Mouse (Mus musculus) midbrain, embryonic 16.5 days (tissue): ENCODE measurements around the gene Nsg2. TPM values are rescaled to one million over a fixed set of nuclear protein-coding genes. Genes with fewer than 3 reads are reported as not detected.

Source experiments
- ATAC-seq: fragments of 200-750 bp; cut with Nextera tagmentation; 2 replicates; pipeline ENCODE4 v1.8.0; 2017; ENCODE audit warnings: moderate TSS enrichment
- H3K27ac ChIP-seq: fragments of 300-500 bp; sonication (generic); 2 replicates; pipeline ENCODE4 v1.5.1; 2014; ENCODE audit warnings: mild to moderate bottlenecking, low read length, mixed read lengths
- H3K27me3 ChIP-seq: fragments of 300-500 bp; sonication (generic); 2 replicates; pipeline ENCODE4 v1.6.1; 2014; ENCODE audit warnings: low read depth, low read length, mixed read lengths; ENCODE audit not compliant: control insufficient read depth, insufficient read depth
- H3K36me3 ChIP-seq: fragments of 300-500 bp; sonication (generic); 2 replicates; pipeline ENCODE4 v1.6.1; 2014; ENCODE audit warnings: mild to moderate bottlenecking, low read length, moderate library complexity, mixed read lengths; ENCODE audit not compliant: control insufficient read depth, insufficient read depth
- H3K4me1 ChIP-seq: fragments of 300-500 bp; sonication (generic); 2 replicates; pipeline ENCODE4 v1.6.1; 2014; ENCODE audit warnings: mild to moderate bottlenecking, low read length, mixed read lengths; ENCODE audit not compliant: control insufficient read depth, insufficient read depth
- H3K4me2 ChIP-seq: fragments of 300-500 bp; sonication (generic); 2 replicates; pipeline ENCODE4 v1.6.1; 2014; ENCODE audit warnings: mild to moderate bottlenecking, low read length, mixed read lengths
- H3K4me3 ChIP-seq: fragments of 300-500 bp; sonication (generic); 2 replicates; pipeline ENCODE4 v1.5.1; 2014; ENCODE audit warnings: low read depth, mild to moderate bottlenecking, low read length, moderate library complexity, mixed read lengths
- H3K9ac ChIP-seq: fragments of 300-500 bp; sonication (generic); 2 replicates; pipeline ENCODE4 v1.6.1; 2014; ENCODE audit warnings: low read depth, low read length, mixed read lengths
- H3K9me3 ChIP-seq: fragments of 300-500 bp; sonication (generic); replicated peaks from 2 replicates; pipeline ENCODE4 v1.6.1; 2014; ENCODE audit warnings: mild to moderate bottlenecking, low read length, mixed read lengths; ENCODE audit not compliant: control insufficient read depth, poor library complexity, severe bottlenecking
- WGBS: fragments of 180-500 bp; shearing (Covaris S2); extraction: QIAGEN DNeasy Blood & Tissue Kit; methylation state at CpG from one replicate; pipeline ENCODE4 v1.1.7; 2014; 5-methylcytosine and 5-hydroxymethylcytosine counted together
- polyA plus RNA-seq: library from polyadenylated mRNA; unstranded; fragments of >200 nt; fragmentation: Nextera tagmentation; extraction: Ambion mirVana; gene quantifications from 2 replicates; pipeline ENCODE4 v1.2.1, GENCODE M21; 2015

Gene Nsg2
- polyA plus RNA-seq, 1 experiment from 2014 or later, result 757 TPM

DNA sequence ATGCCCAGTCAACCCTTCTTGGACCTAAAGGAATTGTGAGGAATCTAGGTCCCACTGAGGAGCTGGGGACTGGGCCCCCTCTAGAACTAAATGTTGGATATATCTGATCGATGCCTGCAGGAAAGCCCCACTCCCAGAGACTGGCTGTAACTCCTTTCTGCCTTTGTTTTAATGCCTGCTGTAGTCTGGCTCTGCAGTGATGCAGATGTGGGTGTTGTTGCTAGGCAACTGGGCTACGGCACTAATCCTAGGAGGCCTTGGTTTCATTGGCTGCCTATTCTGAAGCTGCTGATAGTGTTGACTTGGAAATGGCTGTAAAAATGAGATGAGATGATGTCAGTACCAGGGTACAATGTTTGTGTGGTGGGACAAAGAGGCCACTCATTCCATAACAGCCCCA is 87.1 kb downstream of the Nsg2 start:
- Histone ChIP-seq H3K4me3 (no peak overlapping the region), H3K9me3 (no peaks in the 10 kb centered on the region), H3K4me2 (peak overlapping the region; percentile 5; the same call in 1 of the 2 replicates), H3K9ac (peak overlapping the region; percentile 22; the same call in 1 of the 2 replicates), H3K36me3 (no peaks in the 10 kb centered on the region), H3K27ac (peak overlapping the region; percentile 95), H3K27me3 (no peaks in the 10 kb centered on the region), H3K4me1 (peaks cover 29% of the 10 kb centered on the region)
- peak; percentile 97 for ATAC-seq
- WGBS, result 2% methylated on average over 2 of the region's 2 CpGs

DNA sequence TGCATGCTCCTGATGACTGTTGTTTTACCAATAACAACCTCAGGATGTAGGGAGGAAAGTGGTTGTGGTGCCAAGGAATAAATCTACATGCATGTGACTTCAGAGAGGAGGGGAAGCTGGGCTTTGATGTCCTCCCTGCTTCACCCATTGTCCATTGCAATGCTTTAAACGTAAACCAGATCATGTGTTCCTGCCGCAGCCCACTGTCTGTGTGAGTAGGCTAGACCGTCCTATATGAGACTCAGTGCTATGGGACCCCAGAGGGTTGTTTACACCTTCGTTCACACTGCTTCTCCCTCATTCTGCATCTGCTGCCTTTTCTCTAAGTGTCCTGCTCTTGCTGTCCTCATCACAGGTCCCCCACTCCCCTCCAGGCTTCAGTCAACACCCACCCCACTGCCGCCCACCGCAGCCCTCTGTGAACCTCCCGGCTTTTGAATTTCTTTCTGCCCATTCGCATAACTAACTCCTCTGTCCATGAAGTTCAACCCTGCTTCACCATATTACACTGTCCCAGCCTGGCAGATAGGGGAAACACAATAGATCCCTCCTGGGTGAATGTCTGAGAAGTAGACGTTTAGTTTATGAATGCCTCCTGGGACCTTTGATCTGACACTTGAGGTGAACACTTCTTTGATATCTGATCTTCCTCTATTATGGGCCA is 87.6 kb downstream of the Nsg2 start:
- no peaks in the 10 kb centered on the region for H3K27me3 ChIP-seq
- peak overlapping the region; percentile 4; the same call in 1 of the 2 replicates for H3K4me2 ChIP-seq
- 44% methylated on average over 9 of the region's 9 CpGs for WGBS
- peaks cover 29% of the 10 kb centered on the region for H3K4me1 ChIP-seq
- H3K9ac ChIP-seq, result 0 out of 2 replicates have a peak overlapping the region, but pooled peaks have one; percentile 13
- peak; percentile 74 for ATAC-seq
- no peak overlapping the region for H3K4me3 ChIP-seq
- H3K36me3 ChIP-seq, result no peaks in the 10 kb centered on the region
- no peaks in the 10 kb centered on the region for H3K9me3 ChIP-seq
- peak overlapping the region; percentile 95 for H3K27ac ChIP-seq

DNA sequence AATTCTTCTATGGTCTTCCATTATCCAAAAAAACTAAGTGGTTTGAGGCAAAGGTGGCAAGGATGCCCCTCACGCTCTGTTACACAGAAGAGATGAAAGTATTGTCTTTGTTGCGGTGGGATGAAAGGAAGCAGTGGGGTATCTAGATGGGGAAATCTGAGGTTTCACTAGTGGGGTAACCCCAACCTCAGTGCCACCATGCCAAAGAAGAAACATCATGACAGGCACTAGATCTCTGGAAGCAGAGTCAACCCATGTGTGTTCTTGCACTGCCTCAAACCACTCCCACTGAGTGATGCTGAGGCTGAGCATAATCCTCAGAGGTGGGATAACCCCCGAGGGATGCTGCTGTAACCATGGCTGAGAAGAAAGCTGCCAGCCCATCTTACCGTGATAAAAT is 95.5 kb downstream of the Nsg2 start:
- Histone ChIP-seq H3K27me3 (no peaks in the 10 kb centered on the region), H3K36me3 (no peaks in the 10 kb centered on the region), H3K4me2 (no peak overlapping the region), H3K4me3 (no peak overlapping the region), H3K27ac (no peak overlapping the region), H3K9ac (no peak overlapping the region), H3K4me1 (peaks cover 6% of the 10 kb centered on the region; the same call in 1 of the 2 replicates), H3K9me3 (no peaks in the 10 kb centered on the region)
- WGBS, result 69% methylated on average over 4 of the region's 4 CpGs
- ATAC-seq, result no peak

DNA sequence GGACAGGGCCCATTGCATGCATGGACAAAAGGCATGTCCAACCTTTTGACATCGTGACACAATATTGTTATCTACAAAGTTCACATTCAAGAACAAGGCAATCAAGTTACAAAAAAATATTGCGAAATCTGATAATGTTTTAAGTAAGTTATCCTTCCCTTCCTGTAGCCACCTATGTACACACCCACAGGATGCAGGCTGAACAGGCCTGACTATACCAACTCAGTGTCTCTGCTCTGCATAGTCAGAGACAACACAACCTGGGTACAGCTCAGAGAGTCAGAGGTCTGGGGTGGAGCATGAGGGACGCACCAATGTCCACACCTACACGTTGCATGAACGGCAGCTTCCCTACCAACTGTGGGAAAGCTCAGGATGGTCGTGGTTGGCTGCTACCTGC is 96.1 kb downstream of the Nsg2 start:
- Histone ChIP-seq H3K9me3 (no peaks in the 10 kb centered on the region), H3K9ac (no peak overlapping the region), H3K4me3 (no peak overlapping the region), H3K4me2 (no peak overlapping the region), H3K36me3 (no peaks in the 10 kb centered on the region), H3K4me1 (peaks cover 7% of the 10 kb centered on the region), H3K27me3 (no peaks in the 10 kb centered on the region), H3K27ac (no peak overlapping the region)
- 92% methylated on average over 6 of the region's 6 CpGs for WGBS
- no peak for ATAC-seq

DNA sequence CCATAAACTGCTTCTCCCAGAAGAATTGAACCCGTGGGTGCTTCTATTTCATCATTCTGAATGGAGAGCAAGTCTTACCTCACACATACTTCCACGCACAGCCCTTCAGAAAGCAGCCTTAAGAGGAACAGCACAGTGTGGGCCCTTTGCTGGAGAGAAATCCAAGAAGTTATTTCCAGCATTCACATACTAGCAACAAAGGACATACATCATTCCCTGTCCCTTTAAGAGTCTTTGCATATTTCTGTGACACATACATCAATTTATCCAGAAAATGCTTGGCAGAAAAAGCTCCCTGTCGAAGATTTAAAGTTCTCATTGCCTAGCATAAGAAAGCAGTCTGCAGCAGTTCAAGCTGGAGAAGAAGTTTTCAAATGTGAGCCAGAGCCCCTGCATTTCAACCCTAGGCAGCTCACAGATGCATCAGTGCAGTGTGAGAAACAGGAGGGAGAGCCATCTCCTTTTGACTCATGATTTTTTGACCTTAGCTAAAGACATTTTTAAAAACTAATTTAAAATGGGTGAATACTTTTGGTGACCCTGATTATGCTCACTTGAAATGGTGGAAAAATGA is 100.9 kb downstream of the Nsg2 start:
- H3K4me3 ChIP-seq, result no peak overlapping the region
- H3K36me3 ChIP-seq, result no peaks in the 10 kb centered on the region
- H3K27me3 ChIP-seq, result no peaks in the 10 kb centered on the region
- H3K27ac ChIP-seq, result peak overlapping the region; percentile 65; the same call in 1 of the 2 replicates
- H3K9me3 ChIP-seq, result no peaks in the 10 kb centered on the region
- H3K4me2 ChIP-seq, result no peak overlapping the region
- peaks cover 19% of the 10 kb centered on the region for H3K4me1 ChIP-seq
- 61% methylated on average over 3 of the region's 3 CpGs for WGBS
- no peak for ATAC-seq
- no peak overlapping the region for H3K9ac ChIP-seq

DNA sequence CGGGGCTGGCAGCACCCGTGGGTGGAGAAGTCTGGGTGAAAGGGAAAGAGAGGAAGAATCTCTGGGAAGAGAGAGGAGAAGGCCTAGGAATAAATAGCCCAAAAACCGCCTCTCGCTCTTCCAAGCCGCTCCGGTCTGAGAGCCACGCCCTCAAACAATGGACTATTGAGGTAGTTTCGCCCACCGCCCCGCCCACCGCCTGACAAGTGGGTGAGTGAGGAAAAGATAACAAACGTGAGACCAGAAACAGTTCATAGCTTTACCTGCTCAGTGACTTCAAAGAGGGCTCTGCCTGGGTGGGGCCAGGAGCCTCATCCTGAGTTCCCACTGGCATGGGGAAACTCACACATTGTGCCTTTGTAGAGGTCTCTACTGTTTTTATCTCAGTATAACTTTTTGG is 102.7 kb downstream of the Nsg2 start:
- WGBS, result 16% methylated on average over 12 of the region's 12 CpGs
- no peak for ATAC-seq
- Histone ChIP-seq H3K27ac (peak overlapping the region; percentile 43), H3K9me3 (no peaks in the 10 kb centered on the region), H3K9ac (peak overlapping the region; percentile 45), H3K27me3 (no peaks in the 10 kb centered on the region), H3K4me1 (peaks cover 23% of the 10 kb centered on the region), H3K4me3 (no peak overlapping the region), H3K36me3 (no peaks in the 10 kb centered on the region), H3K4me2 (peak overlapping the region; percentile 26)

DNA sequence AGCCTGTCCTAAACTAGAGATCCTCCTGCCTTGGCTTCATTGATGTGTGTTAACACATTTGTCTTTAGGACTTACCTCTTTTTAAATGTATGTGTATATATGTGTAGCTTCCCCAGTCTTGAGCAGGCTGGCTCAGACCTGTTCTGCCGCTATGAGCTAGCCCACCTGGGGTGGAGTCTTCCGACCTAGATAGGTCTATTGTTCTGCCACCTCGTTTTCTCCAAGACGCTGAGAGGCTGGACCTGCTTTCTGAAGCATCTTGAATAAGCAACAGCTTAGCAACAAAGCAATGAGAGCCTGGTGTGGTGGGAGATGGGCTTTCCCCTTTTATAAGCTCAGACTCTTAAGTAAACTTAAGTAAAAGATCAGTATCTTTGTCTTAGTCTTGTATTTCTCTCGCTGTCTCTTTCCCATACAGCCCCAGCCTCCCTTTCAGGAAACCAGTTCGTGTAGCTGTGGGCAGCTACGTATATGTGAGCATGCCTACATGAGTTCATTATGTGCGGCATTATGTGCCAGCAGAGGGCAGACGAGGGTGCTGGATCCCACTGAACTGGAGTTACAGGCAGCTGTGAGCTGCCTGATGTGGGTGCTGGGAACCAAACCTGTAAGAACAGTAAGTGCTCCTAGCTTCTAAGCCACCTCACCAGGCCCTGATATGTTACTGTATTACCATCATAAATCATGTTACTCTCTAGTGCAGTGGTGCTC is 104.3 kb downstream of the Nsg2 start:
- no peak overlapping the region for H3K9ac ChIP-seq
- no peak overlapping the region for H3K4me3 ChIP-seq
- H3K9me3 ChIP-seq, result no peaks in the 10 kb centered on the region
- ATAC-seq, result no peak
- H3K4me1 ChIP-seq, result peaks cover 34% of the 10 kb centered on the region
- H3K4me2 ChIP-seq, result no peak overlapping the region
- no peaks in the 10 kb centered on the region for H3K36me3 ChIP-seq
- no peak overlapping the region for H3K27ac ChIP-seq
- 58% methylated on average over 9 of the region's 9 CpGs for WGBS
- no peaks in the 10 kb centered on the region for H3K27me3 ChIP-seq

DNA sequence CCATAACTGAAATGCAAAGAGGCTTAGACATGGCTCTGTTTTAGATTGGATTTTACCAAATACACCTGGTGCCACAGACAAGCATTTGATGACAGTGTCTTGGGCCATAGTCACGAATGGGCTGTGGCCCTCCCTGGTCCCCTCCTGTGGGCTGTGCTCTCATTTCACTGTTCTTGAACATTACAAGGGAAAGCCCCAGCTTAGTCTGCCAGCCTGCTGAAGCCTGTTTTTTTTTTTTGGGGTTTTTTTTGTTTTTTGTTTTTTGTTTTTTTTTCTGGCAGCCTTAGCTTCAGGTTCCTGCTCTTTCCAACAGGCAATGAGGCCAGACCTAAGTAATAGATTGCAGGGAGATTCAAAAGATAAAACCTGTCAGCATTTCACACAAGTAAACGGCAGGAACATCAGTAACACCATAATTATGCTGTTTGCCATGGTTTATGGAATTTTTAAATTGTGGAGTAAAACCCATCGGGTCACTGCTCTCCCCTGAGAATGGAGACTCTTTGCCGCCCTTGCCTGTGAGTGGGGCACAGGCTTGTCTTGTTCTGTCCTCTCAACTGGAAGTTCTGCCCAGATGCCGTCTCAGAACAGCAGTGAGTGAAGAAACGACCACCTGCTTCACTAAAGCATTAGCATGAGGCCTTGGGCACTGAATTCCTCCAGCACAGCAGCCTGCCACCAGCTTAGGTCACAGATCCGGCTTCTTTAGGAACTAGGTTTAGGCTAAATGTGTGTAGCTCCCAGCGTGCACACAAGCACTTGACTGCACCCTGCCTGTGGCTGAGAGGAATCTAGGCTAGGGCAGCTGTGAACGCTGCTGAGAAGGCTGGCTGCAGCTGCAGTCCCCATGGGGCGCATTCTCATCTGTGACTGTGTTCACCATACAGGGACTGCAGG is 105.7 kb downstream of the Nsg2 start:
- Histone ChIP-seq H3K4me1 (peaks cover 29% of the 10 kb centered on the region), H3K27ac (peak overlapping the region; percentile 65), H3K9ac (no peak overlapping the region), H3K9me3 (no peaks in the 10 kb centered on the region), H3K27me3 (no peaks in the 10 kb centered on the region), H3K4me3 (no peak overlapping the region), H3K36me3 (no peaks in the 10 kb centered on the region), H3K4me2 (no peak overlapping the region)
- WGBS, result 19% methylated on average over 10 of the region's 10 CpGs
- peak; percentile 63 for ATAC-seq
